Mouse (Mus musculus) kidney, adult 8-10 months (tissue): Measurements from ENCODE around the gene Ebna1bp2.

Experiments
- DNase-seq, 2 experiments: peaks; one replicate each; pipeline ENCODE4 v3.0.0; 2022

Ebna1bp2 gene

DNA sequence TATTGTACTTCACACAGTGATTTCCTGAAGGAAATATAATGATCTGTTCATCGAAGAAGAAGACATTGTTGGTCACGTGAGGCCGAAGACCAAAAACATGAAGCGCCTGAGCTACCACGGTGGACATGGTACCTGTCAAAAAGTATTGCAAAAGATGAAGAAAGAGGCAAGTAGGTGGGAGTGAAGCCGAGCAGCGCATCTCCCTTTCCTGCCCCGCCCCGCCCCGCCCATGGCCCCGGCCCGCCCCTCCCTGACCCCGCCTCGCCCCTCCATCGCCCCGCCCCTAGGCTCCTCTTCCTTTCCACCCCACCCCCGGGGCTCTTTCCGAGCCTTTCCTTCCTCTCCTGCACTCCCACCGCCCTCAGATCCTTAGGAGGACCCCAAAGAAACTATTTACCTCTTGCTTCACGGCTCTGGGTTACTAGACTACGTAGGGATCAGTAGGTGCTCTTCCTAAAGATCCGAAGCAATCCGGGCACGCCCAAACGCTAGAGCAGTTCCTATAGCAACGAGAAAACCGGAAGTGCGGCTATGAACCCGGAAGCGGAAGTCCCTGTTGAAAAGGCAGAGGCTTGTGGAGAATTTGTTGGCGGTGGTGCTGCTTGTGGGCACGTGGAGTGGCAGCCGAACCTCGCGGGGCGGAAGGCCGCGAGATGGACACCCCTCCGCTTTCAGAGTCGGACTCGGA is at the start of gene Ebna1bp2, which contains the start of gene Cfap57:
TSS of gene Ebna1bp2 (plus strand) at position 521 of the 688 bp plus-strand sequence.
TSS of gene Cfap57 (minus strand) at position 499 of the 688 bp plus-strand sequence.
- DNase-seq: peak; percentile 92 to 95

DNA sequence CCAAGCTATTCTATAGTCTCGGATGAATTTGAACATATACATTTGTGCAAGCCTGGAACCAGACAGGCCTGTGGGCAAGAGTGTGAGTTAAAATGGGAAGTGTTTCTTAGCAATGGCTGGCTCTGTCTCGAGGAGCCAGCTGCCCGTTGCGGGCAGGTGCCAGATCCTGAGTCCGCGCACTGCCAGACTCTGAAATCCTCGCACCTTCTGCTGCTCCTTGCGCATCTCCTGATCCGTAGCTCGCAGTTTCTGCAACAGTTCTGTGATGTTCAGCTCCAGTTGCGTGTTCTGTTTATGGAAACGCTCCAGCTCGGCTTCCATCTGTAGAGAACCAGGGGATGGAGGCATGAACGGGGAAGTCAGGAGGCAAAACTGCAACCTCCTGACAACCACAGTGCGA is 49.2 kb upstream of the Ebna1bp2 start:
- DNase-seq: no peak

DNA sequence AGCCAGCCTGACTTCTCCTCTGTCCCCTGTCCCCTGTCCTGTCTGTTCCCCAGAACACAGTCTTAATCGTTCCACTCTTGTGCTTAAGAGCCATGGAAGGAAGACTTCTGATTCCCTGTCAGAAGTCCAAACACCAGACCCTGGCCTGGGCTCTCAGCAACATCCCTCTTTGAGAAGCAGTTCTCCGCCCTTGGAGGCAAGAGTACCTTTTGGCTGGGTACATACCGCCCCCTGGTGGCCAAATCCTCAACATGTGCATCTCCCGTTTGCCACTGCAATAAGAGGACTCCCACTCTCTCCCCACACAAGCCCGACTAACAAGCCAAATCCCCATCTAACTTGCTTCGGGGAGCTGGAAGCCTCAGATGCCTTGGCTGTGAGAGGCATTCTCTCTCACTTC is 44.5 kb upstream of the Ebna1bp2 start:
- peak; percentile 36 to 86 for DNase-seq

DNA sequence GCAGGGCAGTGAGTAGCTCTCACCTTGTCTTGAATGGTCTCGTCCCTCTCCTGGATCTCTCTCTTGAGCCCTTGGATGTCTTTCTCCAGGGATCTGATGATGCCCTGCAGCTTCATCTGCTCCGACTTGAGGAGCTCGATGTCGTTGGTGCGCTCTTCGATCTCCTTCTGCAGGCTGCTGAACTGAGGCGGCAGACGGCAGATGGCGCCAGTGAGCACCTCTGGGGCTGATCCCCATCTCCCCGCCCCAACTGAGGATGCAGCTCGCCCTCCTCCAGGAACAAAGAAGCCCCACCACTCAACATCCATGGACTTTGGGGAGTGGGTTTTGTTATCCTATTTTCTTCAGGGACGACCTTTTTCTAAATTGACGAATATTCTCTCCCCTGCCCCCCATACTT is 41.3 kb upstream of the Ebna1bp2 start:
- DNase-seq: peak in 1 of 2 experiments; percentile 31

DNA sequence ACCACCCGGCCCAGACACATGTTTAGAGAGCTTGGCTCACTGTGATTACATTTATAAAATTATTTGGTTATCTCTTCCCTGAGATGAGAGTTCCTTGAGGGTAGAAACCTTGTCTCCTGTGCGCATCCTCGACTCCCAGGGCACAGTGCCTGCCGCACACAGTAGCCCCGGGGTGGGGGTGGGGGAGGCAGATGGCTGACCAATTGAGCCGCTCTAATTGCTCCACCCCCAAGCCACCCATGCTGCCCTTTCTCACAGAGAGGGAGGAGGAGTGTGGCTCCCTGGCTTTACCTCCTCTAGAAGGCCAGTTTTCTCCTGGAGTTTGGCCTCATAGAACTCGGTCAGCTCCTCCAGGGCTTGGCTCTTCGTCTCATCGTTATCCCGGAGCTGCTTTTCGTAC is 39.1 kb upstream of the Ebna1bp2 start:
- no peak for DNase-seq

DNA sequence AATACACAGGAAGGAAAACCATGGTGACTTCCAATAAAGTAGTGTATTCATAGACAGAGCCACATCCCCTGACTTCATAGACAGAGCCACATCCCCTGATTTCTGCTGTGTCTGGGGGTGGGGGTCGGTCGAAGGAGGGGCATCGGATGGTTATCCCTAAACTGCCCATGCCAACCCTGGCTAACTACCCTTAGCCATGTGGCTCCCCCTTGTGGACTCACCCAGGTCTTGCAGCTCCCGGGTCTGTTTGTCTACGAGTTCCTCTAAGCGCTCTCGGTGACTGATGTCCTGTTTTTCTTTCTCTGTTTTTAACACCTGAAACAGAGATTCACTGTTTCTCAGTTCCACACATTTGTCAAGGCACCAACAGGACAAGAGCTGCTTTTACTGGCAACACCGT is 38.0 kb upstream of the Ebna1bp2 start:
- DNase-seq: peak in 1 of 2 experiments; percentile 11

DNA sequence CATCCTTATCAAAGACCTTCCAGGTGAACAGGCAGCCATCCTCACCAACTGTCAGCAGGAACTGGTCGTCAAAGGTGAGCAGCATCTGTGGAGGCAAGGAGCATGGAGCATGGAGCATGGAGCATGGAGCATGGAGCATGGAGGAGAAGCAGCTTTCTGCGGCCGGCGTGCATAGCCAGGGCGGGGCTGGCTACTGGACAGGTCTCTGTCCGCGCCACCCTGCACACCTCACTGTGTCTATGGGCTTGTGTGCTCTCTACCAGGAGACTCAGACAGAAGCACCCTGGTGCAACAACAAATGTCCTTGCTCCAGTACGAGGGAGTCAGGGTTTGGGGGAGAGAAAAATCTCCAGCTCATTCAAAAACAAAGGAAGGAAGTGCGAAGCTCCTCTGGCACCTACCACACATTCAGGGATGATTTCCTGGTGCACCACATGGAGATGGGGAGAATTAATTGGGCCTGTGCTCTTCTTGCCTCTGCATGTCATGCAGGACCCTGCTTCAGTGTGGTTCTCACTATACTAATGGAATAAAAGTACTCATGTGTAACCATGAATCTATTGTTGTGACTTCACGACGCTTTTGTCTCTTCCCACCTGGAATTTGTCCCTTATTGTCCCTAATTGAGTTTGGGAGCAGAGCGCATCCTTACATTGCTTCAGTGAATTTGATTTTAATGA is 31.4 kb upstream of the Ebna1bp2 start:
- DNase-seq: no peak

DNA sequence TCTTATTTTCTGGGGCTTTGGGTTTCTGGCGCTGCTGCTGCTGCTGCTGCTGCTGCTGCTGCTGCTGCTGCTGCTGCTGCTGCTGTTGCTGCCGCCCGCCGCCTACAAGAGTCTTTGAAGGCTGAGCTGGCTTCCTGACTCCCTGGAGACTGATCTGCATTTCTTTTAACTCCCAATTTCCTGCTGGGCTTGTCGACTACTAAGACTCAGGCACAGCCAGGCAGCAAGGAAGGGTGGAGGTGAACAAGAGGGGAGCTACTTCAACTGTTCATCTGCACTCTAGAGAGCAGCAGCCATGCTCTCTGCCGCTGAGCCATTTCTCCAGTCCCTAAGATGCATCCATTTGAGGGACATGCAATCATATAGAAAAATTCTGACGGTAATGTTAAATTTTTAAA is 30.9 kb upstream of the Ebna1bp2 start:
- DNase-seq: no peak

DNA sequence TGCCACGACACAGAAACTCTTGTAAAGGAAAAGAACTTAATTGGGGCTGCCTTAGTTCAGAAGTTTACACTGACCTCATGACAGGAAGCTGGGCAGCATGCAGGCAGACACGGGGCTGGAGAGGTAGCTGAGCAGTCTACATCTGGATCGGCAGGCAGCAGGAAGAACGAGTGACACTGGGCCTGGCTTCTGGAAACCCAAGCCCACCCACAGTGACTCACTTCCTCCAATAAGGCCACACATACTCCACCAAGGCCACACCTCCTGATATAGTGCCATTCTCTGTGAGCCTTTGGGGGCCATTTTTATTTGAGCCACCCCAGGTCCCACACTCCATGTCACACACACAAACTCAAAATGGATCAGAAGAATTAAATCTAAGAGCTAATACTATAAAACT is 16.5 kb upstream of the Ebna1bp2 start:
- DNase-seq: no peak

DNA sequence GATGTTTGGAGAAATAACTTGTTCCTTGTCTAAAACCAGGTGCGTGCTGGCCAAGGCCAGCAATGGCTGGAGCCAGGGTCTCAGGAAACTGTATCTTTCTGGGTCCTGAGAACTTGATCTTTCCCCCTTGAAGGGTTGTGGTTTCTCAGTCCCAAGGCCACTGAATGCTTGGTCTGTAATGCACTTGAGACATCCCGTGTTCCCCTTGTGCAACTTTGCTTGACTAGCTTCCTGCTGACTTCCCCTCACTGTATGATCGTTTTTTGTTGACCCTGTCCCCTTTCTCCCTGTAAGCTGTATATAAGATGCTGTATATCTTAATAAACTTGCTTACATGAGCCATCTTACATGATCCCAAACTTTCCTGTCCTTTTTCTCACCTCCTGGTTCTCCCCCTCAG is 10.8 kb upstream of the Ebna1bp2 start:
- DNase-seq: no peak

DNA sequence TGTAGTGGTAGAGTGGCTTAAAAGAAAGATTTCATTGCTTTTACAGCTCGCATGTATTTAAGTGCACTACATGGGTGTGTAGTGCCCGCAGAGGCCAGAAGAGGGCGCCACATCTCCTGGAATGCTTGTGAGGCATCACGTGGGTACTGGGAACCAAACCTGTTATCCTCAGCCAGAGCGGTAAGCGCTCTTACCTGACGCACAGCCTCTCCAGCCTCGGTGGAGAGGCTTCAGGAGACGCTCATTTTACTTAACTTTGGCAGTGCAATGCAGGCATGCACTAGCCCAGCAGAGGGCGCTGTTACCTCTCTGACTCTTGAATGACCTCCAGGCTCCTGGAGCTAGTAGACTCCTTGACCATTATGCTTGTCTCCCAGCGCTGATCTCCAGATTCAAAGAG is 8.0 kb upstream of the Ebna1bp2 start:
- peak; percentile 4 to 52 for DNase-seq

DNA sequence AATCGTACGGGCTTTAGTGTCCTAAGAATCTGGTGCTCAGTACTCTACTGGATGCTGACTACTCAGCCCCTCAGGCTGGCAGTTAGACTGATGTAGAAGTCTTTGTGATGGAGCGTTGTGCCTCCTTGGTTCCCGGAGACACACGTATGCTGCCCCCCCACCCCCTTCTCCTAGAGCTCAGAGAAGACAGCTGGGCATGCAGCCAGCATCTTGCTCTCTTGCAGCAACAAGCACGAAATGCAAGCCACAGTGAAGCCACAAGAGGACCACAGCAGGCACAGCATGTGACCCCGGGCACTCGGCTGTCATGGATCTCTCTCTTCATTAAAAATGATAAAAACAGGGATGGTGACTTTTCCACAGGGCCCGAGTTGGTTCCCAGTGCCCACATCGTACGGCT is 5.2 kb upstream of the Ebna1bp2 start:
- DNase-seq: no peak

DNA sequence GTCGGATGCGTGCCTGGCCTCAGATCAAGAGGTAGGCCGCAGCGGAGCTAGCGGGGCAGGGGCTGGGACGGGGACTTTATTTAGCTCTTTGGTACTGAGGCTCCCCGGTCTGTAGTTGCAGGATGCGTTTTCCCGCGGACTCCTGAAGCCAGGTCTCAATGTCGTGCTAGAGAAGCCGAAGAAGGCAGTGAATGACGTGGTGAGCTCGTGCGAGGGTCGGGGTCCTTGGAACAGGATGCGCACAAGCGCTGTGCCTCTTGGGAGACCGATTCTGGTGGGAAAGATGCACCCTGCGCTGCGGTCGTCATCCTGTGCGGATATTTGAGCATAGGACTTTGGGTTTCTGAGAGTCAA is 345 bp downstream of the Ebna1bp2 start:
- DNase-seq: no peak

DNA sequence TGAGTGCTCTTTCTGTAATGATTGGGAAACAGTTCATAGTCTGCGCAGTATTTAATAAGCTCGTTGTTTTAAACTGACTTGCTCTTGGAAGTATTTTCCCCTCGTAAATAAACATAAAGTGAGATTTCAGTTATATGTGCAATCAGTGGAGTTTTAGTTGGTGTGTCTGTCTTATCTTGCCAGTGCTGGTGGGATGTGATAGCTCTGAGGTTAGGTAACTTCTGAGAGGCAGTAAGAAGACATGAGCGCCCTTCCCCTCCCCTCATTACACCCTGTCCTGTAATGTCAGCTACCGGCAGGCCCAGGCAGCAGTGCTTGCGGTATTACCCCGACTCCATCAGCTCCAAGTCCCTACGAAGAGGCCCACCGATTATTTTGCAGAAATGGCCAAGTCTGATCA is 1.2 kb downstream of the Ebna1bp2 start:
- no peak for DNase-seq

DNA sequence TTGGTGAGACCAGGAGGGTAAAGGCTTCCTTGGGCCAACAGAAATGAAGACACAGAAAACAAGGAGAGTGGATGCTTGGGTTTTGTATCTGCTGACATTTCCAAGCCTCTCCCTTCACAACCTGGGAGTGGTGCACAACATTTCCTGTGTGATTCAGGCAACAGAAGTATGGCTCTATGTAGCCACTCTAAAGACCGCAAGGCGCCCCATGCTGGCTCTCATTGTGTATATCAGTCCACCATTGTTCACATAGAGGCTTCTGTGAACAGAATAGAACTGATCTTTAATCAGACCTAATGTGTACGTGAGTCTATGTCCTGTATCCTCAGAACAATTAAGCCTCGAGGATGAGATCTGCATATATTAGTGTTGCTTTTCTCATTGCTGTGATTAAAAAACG is 9.7 kb downstream of the Ebna1bp2 start:
- no peak for DNase-seq

DNA sequence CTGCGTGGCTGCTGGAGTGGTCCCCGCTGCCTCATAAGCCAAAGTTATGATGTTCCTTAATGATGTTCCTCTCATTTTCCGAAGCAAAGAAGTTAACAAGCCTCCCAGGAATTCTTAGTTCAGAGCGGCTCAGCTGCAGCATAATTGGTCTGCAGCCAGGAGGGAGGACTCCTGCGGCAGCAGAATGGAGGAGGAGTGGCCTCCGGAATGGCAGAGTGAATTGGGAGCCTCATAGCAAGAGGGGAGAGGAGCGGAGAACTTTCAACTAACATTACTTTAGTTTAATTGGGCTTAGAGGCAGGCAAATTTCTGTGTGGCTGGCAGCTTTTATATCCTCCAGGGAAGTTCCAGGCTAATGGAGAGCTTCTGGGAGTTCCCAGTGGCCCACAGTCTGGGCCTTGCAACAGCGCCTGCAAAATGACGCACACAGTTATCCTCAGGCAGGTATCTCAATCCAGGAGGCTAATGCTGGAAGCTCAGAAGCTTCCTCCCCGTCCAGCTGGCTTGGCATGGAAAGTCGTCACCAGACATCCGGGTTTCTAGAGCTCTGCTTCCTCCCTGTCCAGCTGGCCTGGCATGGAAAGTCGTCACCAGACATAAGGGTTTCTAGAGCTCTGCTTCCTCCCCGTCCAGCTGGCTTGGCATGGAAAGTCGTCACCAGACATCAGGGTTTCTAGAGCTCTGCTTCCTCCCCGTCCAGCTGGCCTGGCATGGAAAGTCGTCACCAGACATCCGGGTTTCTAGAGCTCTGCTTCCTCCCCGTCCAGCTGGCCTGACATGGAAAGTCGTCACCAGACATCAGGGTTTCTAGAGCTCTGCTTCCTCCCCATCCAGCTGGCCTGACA is 22.0 kb downstream of the Ebna1bp2 start:
- DNase-seq: no peak

DNA sequence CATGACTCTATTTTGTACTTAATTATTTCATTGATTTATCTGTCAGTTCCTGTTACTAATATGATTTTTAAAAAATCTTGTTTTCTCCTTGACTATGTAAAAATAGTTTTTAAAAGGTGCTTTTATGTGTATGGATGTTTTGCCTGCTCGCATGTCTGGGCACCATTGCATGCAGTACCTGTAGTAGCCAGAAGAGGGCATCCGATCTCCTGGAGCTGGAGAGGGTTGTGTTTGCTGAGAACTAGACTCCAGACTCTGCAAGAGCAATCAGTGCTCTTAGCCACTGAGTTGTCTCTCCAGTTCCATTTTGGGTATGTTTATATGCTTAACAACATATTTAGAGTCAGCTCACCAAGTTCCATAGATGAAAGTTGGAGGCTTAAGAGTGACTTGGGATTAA is 24.6 kb downstream of the Ebna1bp2 start:
- DNase-seq: peak; percentile 8 to 58

DNA sequence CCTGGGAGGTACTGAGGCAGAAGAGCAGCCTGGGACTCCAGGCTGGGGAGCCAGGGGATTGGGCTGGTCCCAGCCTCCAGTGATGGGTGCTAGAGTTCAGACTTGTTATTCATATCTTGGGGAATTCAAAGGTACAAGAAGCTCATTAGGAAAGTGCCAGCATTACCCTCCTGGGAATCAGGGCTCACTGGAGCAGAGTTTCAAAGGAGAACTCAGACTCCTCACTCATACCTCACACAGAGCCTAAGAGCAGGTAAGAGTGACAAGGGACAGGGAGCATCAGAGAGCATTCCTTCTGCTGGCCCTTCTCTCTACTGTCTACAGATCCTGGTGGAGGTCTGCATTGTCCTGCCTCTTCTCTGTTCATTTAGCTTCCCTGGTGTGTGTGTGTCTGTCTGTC is 38.1 kb downstream of the Ebna1bp2 start, which contains the start of gene Olfr62:
TSS of gene Olfr62 (plus strand) at position 301 of the 400 bp plus-strand sequence.
- no peak for DNase-seq
